Mouse (Mus musculus) stomach, postnatal 0 days (tissue): ENCODE data around the gene Vps51.

Source experiments
- CTCF ChIP-seq: IDR thresholded peaks from 2 replicates; pipeline ENCODE4 v1.5.1; 2016; ENCODE audit warnings: antibody characterized with exemption, low read depth, mild to moderate bottlenecking, moderate library complexity
- EP300 ChIP-seq: optimal IDR thresholded peaks from 2 replicates; pipeline ENCODE3; 2016; ENCODE audit warnings: antibody characterized with exemption

DNA sequence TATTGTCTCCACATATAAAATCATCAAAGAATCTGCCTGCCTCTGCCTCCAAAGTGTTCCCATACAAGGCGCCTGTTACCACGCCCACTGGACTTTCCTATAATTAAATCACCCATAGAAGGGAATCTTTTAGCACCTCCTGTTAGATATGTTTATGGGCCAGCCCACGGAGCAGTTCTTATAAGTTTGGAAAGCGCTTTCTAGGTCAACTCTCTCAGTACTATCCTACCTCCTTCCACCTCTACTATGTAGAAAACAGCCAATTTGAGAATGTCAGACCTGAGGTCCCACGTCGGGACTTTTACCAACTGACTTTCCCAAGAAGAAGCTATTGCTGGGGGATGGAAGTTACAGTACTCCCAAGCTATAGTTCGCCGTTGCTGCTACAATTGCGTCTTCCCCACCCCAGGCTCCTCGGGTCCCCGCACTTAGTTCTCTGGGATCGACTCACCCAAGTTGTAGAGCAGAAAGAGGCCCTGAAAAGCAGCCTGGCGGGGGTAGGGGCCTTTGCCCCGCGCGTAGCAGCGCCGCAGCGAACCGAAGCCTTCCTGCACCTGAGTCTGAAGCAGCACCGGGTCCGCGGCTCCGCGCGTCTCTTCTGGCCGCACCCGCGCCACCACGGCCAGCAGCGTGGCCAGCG, 40.4 kb upstream of the Vps51 start:
- TF ChIP-seq CTCF (no peak), EP300 (no peak)
